Mouse (Mus musculus): ENCODE measurements around the gene Cdh1.
A peak's percentile ranks its signal among the peaks of the same experiment; 100 is the strongest.

Cdh1 gene

DNA sequence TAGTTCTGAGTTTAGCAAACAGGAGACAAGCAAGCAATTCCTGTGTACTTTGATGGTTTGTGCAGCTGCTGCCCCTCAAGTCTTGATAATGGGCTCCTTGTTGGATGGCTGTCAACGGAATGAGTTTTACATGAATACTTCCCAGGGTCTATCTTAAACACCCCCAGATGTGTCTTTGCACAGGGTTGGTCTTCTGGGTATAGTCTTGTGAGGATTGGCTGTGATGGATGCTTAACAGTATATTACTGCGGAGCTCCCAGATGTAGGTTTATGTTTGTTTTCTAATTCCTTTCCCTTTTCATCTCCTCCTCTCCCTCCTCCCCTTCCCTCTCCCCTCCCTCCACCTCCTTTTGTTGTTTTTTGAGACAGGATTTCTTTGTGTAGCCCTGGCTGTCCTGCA, 69.6 kb downstream of the Cdh1 start:
- DNase-seq (ENCODE audit: low spot score) = peak; percentile 29

DNA sequence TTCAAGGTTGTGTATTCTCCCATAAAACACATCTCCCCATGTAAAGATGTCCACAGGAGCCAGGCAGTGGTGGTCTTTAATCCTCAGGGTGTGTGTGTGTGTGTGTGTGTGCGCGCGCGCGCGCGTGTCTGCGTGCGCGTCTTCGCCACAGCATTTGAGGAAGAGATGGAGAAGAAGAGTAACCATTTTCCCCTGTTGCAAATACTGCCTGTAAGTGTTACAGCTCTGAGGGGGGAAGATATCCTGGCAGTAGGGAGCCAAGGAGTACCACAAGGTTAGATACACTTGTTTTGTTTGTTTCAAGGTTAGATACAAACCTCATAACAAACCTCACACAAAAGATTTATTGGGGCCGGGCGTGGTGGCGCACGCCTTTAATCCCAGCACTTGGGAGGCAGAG, 71.2 kb downstream of the Cdh1 start:
- no peak for DNase-seq (ENCODE audit: low spot score)

GRCm38 (mm10) chr8:106674894-106675293, 71.7 kb downstream of the Cdh1 start:
- no peak for DNase-seq (ENCODE audit: low spot score)

GRCm38 (mm10) chr8:106682971-106683668, 80.0 kb downstream of the Cdh1 start, which contains the start of gene Tango6:
Gene Tango6 (plus strand): TSS chr8:106683068.
- peak; percentile 94 for DNase-seq (ENCODE audit: low spot score)

- no peak for DNase-seq (ENCODE audit: low spot score)
Observed at GRCm38 (mm10) chr8:106684387-106684786, 81.2 kb downstream of the Cdh1 start.

DNA sequence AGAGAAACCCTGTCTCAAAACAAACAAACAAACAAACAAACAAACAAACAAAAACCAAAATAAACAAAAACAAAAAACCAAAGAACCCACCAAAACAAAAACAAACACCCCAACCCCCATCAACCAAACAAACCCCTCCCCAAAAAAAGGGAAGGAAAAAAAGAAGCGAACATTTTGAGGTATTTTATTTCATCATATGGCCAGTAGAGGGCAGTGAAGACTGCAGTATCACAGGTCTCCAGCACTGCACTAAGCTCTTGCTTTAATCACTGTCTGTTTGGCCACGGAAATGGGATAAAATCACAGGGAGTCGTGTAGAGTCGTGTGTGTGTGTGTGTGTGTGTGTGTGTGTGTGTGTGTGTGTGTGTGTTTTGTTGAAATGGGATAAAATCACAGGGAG, 84.3 kb downstream of the Cdh1 start:
- DNase-seq (ENCODE audit: low spot score) = peak; percentile 85

- no peak for DNase-seq (ENCODE audit: low spot score)
Observed at GRCm38 (mm10) chr8:106697748-106698248, 94.6 kb downstream of the Cdh1 start.

DNA sequence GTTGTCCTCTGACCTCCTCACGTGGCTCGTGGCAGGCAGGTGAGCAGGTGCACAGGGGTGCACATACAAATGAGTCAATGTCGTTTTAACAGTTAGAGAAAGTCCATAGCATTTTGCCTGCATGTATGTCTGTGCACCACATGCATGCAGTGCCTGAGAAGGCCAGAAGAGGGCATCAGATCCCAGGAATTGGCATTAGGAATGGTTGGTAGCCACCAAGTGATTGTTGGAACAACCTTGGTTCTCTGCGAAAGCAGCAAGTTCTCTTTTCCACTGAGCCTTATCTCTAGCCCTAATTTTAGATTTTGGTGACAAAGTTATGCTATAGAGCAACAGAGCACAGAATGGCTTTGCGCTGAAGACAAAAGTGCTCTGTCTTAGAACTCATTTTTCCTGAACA, 96.4 kb downstream of the Cdh1 start:
- peak; percentile 84 for DNase-seq (ENCODE audit: low spot score)

DNA sequence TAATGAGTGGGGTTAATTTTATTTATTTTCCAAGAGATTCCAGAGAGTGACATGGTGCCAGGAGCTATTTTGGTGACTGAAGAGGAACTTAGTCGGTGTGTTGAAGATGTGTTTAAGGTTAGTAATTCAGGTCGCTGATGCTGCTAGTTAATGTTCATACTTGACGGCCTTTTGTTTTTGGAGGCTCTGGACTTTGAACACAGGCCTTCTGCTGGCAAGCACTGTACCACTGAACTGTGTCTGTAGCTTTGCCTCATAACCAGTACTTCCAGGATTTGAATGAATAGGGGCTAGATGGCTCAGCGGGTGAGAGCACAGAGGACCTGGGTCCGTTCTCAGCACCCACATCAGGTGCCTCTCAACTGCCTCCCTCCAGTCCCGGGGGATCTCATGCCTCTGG, 97.0 kb downstream of the Cdh1 start:
- DNase-seq (ENCODE audit: low spot score) = no peak

DNA sequence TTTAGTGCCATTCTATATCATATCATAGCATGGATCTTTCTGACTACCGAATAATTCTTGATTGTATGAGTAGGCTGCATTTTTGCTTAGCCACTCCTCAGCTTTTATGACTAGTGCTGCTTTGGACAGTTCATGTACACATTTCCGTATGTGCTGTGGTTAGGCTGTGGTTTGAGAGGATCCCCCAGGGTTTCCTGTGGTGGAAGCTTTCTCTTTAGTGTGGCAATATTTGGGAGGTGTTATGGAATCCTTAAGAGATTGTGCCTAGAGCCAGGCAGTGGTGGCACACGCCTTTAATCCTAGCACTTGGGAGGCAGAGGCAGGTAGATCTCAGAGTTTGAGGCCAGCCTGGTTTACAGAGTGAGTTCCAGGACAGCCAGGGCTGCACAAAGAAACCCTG, 98.2 kb downstream of the Cdh1 start:
- DNase-seq (ENCODE audit: low spot score) = no peak

- no peak for DNase-seq (ENCODE audit: low spot score)
Observed at GRCm38 (mm10) chr8:106704199-106704900, 101.2 kb downstream of the Cdh1 start.

DNA sequence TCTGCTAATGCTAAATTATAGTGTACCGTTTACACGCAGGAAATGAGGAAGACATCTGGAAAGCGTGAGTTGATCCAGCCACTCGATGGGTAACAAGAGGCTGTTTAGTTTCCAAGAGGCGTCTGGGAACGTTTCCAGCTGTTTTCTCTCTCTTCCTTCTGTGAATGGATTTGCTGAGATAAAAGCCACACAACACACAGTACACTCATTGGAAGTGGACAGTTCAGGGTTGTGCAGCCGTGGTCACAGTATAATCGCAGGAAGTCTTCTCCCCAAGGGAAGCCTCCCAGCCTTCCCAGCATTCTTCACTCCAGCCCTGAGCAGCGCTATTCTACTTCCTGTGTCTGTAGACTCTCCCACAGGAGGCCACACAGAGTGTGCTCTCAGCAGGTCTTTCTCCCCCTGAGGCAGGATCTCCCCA, 101.8 kb downstream of the Cdh1 start:
- DNase-seq (ENCODE audit: low spot score) = peak; percentile 30

DNA sequence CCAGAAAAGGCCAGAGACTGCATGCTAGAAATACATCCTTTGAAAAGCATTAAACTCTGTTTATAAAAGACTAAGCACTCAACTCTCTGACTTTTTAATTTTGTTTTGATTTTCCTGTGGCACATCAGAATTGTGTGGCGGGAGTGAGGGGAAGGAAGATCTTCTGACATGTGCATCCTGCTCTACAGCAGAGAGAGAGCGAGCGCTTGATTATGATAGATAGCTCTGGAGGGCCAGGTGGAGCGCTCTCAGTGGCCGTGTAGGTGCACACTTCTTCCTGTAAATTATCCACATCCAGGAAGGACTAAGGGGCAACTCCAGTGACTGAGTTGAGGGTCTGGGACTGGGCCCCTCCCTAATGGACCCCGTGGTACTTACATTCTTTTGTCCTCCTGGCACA, 103.0 kb downstream of the Cdh1 start:
- no peak for DNase-seq (ENCODE audit: low spot score)

DNA sequence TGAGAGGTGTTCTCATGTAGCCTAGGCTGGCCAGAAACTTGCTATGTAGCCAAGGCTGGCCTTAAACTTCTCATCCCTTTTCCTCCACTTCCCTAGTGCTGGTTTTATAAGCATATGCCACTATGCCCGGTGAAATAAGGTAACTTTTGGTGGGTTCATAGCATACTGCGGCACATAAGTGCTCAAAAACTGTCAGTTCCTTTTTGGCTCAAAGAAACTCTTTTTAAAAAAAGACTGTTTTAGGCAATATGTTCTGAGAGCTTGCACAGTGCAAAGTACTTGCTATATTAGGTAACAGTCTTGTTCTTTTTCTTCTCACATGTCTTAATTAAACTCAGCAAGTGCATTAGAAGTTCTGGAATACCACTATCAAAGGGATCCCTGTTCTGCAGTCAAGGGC, 106.9 kb downstream of the Cdh1 start:
- DNase-seq (ENCODE audit: low spot score) = no peak

- DNase-seq (ENCODE audit: low spot score) = no peak
Observed at GRCm38 (mm10) chr8:106712487-106712886, 109.3 kb downstream of the Cdh1 start.

DNA sequence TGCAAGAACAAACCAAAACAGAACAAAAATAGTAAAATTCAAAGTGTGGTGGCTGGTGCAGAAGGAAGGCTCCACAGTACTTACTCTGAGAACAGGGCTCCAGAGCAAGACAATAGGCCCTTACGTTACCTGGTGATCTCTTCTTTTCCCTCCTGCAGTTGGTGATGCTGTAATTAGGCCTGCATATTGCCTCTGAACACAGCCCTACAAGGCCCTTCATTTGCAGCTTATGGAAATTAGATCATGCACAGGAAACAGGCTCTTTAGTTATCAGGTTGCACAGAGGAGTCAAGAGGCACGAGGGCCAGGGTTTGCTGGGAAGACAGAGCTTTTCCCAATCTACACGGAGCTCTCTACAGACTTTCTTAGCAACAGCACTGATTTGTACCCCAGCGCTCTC, 111.1 kb downstream of the Cdh1 start:
- DNase-seq (ENCODE audit: low spot score) = no peak

- DNase-seq (ENCODE audit: low spot score) = peak; percentile 87
Observed at GRCm38 (mm10) chr8:106718091-106718500, 114.9 kb downstream of the Cdh1 start.

Data from embryo, embryonic 10.5 days (tissue).